25 mouse cellular contexts compared by ENCODE assay signal in the genomic region with DNA sequence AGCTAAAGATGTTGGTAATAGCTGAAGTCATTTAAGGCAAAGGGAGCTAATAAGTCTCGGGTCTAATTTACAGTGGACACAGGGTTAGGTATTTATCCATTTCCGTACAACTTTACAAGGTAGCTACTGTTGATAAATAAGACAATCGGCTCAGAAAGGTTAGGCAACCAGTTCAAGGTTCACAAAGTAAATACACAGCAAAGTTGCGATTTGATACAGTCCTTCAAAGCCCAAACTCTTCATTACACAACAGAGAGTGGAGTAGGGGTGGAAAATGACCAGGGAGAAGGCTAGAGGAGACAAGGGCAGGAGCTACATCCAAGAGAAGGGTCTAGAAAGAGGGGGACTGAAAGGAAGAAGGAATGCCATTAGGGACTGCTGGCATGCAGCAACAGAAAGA. TPM values are rescaled to one million over a fixed set of nuclear protein-coding genes. Genes with fewer than 3 reads are reported as not detected.
DNase-seq lines count a peak whose midpoint lies in the region; ATAC-seq and TF ChIP-seq lines count a peak whose summit lies in the region.
"Had no signal": no experiment of that assay in that cellular context is flagged by ENCODE, and none has a peak within 500 bp of the region (broad histone marks: within the 10 kb centered on the region; RNA-seq: fewer than 3 reads in every experiment).

No protein-coding gene starts in this region.

- no peaks in the 10 kb centered on the region for H3K36me3 ChIP-seq in lung, embryonic 16.5 days (ENCODE audit: control insufficient read depth, insufficient read depth, low read length)
- H3K36me3 ChIP-seq in liver, embryonic 14.5 days (replicated peaks; ENCODE audit: control insufficient read depth, insufficient read depth, low read depth) = peaks cover 3% of the 10 kb centered on the region
- no peaks in the 10 kb centered on the region for H3K36me3 ChIP-seq in liver, postnatal 0 days (replicated peaks; ENCODE audit: insufficient read depth, low read length)
- H3K36me3 ChIP-seq in hindbrain, embryonic 12.5 days = no peaks in the 10 kb centered on the region
- H3K36me3 ChIP-seq: embryonic facial prominence, embryonic 12.5 days; embryonic facial prominence, embryonic 15.5 days; G1E; hindbrain, embryonic 13.5 days had no signal

- H3K27ac ChIP-seq in lung, embryonic 16.5 days (ENCODE audit: low read length) = no peak overlapping the region
- H3K27ac ChIP-seq in liver, embryonic 14.5 days = no peak overlapping the region; the same call in 1 of the 2 replicates
- H3K27ac ChIP-seq in liver, postnatal 0 days (ENCODE audit: low read depth) = peak overlapping the region; percentile 99
- no peak overlapping the region for H3K27ac ChIP-seq in hindbrain, embryonic 12.5 days
- H3K27ac ChIP-seq: embryonic facial prominence, embryonic 12.5 days; embryonic facial prominence, embryonic 15.5 days; gastrocnemius, adult 2 months; hindbrain, embryonic 13.5 days had no signal

- no peak for TF ChIP-seq EP300 in liver, embryonic 14.5 days (IDR thresholded peaks at IDR 0.05; ENCODE audit: low read depth)
- no peak for TF ChIP-seq EP300 in liver, postnatal 0 days (IDR thresholded peaks at IDR 0.05; ENCODE audit: low read depth)

- H3K9ac ChIP-seq in lung, embryonic 16.5 days (ENCODE audit: low read length) = no peak overlapping the region
- H3K9ac ChIP-seq in liver, embryonic 14.5 days (replicated peaks) = no peak overlapping the region
- H3K9ac ChIP-seq in liver, postnatal 0 days (replicated peaks) = peak overlapping the region; percentile 46; the same call in 1 of the 2 replicates
- no peak overlapping the region for H3K9ac ChIP-seq in hindbrain, embryonic 12.5 days
- H3K9ac ChIP-seq: embryonic facial prominence, embryonic 12.5 days; embryonic facial prominence, embryonic 15.5 days; forebrain, postnatal 0 days; hindbrain, embryonic 13.5 days had no signal

- no peaks in the 10 kb centered on the region for H3K27me3 ChIP-seq in lung, embryonic 16.5 days (ENCODE audit: control insufficient read depth, insufficient read depth, low read depth, low read length)
- no peaks in the 10 kb centered on the region for H3K27me3 ChIP-seq in liver, embryonic 14.5 days (ENCODE audit: control insufficient read depth, insufficient read depth, low read length)
- H3K27me3 ChIP-seq in liver, postnatal 0 days (ENCODE audit: insufficient read depth, low read length) = no peaks in the 10 kb centered on the region
- H3K27me3 ChIP-seq in hindbrain, embryonic 12.5 days = no peaks in the 10 kb centered on the region
- H3K27me3 ChIP-seq: CH12.LX; embryonic facial prominence, embryonic 12.5 days; hindbrain, embryonic 13.5 days had no signal

- H3K4me2 ChIP-seq in lung, embryonic 16.5 days (ENCODE audit: low read depth, low read length) = peak overlapping the region; percentile 17; the same call in 1 of the 2 replicates
- H3K4me2 ChIP-seq in liver, embryonic 14.5 days (ENCODE audit: low read depth) = peak overlapping the region; percentile 95
- peak overlapping the region; percentile 92 for H3K4me2 ChIP-seq in liver, postnatal 0 days (ENCODE audit: low read depth, low read length)
- H3K4me2 ChIP-seq in hindbrain, embryonic 12.5 days (replicated peaks) = no peak overlapping the region
- H3K4me2 ChIP-seq: embryonic facial prominence, embryonic 12.5 days; embryonic facial prominence, embryonic 15.5 days; heart, embryonic 11.5 days; hindbrain, embryonic 13.5 days had no signal

- DNase-seq in lung, postnatal 36 days = no peak
- no peak for DNase-seq in liver, embryonic 14.5 days (ENCODE audit: low read depth in 3 of 3, low spot score in 3 of 3)
- DNase-seq in liver, postnatal 0 days = no peak
- no peak for DNase-seq in lung, postnatal 10 days
- DNase-seq: adrenal gland, postnatal 10 days; adrenal gland, postnatal 36 days; B cell, adult 2 months; cerebellum, adult 18-20 months; cerebellum, adult 9-11 months; cerebellum, postnatal 25 days; forebrain, postnatal 0 days; gastrocnemius, adult 2 months; gastrocnemius, postnatal 14 days; heart, adult 11 months had no signal

- no peak overlapping the region for H3K4me3 ChIP-seq in lung, embryonic 16.5 days (ENCODE audit: low read length)
- no peak overlapping the region for H3K4me3 ChIP-seq in liver, embryonic 14.5 days (ENCODE audit: insufficient read depth in 1 of 2, low read depth in 2 of 2, low read length in 2 of 2)
- H3K4me3 ChIP-seq in liver, postnatal 0 days (ENCODE audit: low read depth, low read length) = peak overlapping the region; percentile 11
- no peak overlapping the region for H3K4me3 ChIP-seq in hindbrain, embryonic 12.5 days
- H3K4me3 ChIP-seq: embryonic facial prominence, embryonic 12.5 days; embryonic facial prominence, embryonic 15.5 days; gastrocnemius, adult 2 months; hindbrain, embryonic 13.5 days had no signal

- no peak for ATAC-seq in lung, embryonic 16.5 days (ENCODE audit: low read depth)
- no peak for ATAC-seq in liver, embryonic 14.5 days (ENCODE audit: insufficient read depth)
- ATAC-seq in liver, postnatal 0 days = no peak
- no peak for ATAC-seq in hindbrain, embryonic 12.5 days (ENCODE audit: low FRiP score)
- ATAC-seq: forebrain, embryonic 14.5 days; forebrain, postnatal 0 days; hindbrain, embryonic 16.5 days; Patski had no signal

- WGBS in lung, embryonic 16.5 days = 59% methylated on average over 4 of the region's 4 CpGs
- 72% methylated on average over 4 of the region's 4 CpGs for WGBS in liver, embryonic 14.5 days (ENCODE audit: insufficient replicate concordance)
- 61% methylated on average over 4 of the region's 4 CpGs for WGBS in liver, postnatal 0 days (ENCODE audit: insufficient replicate concordance)
- 89% methylated on average over 4 of the region's 4 CpGs for WGBS in hindbrain, embryonic 12.5 days

- H3K4me1 ChIP-seq in lung, embryonic 16.5 days (replicated peaks; ENCODE audit: control insufficient read depth, insufficient read depth, low read length) = peaks cover 18% of the 10 kb centered on the region
- H3K4me1 ChIP-seq in liver, embryonic 14.5 days (replicated peaks; ENCODE audit: control insufficient read depth in 2 of 2, insufficient read depth in 2 of 2, low read length in 1 of 2) = peaks cover 5 to 17% of the 10 kb centered on the region in 2 experiments
- peaks cover 9% of the 10 kb centered on the region; the same call in 1 of the 2 replicates for H3K4me1 ChIP-seq in liver, postnatal 0 days (ENCODE audit: insufficient read depth)
- peaks cover 26% of the 10 kb centered on the region for H3K4me1 ChIP-seq in hindbrain, embryonic 12.5 days

- TF ChIP-seq CTCF in liver, embryonic 14.5 days (IDR thresholded peaks at IDR 0.05; ENCODE audit: low read depth) = no peak
- no peak for TF ChIP-seq CTCF in liver, postnatal 0 days (IDR thresholded peaks at IDR 0.05; ENCODE audit: low read depth)

- H3K9me3 ChIP-seq in lung, embryonic 16.5 days (ENCODE audit: control insufficient read depth, low read length) = no peaks in the 10 kb centered on the region
- no peaks in the 10 kb centered on the region for H3K9me3 ChIP-seq in liver, embryonic 14.5 days (ENCODE audit: control insufficient read depth, low read length)
- H3K9me3 ChIP-seq in liver, postnatal 0 days (ENCODE audit: low read length) = no peaks in the 10 kb centered on the region
- H3K9me3 ChIP-seq in hindbrain, embryonic 12.5 days (replicated peaks) = no peaks in the 10 kb centered on the region
- H3K9me3 ChIP-seq: embryonic facial prominence, embryonic 12.5 days; embryonic facial prominence, embryonic 15.5 days; G1E; hindbrain, embryonic 13.5 days had no signal

RNA-seq across cellular contexts. Expression of a gene that starts 2.2 kb away (rescaled TPM):
- polyA plus RNA-seq in lung, embryonic 16.5 days (2015; fragmentation: Nextera tagmentation; extraction: Ambion mirVana) = 27.4 and 31.8 TPM in 2 replicates
- polyA plus RNA-seq in liver, embryonic 14.5 days (2012; rRNA removed) = 53.8 and 96.0 TPM in 2 replicates
- 113 and 125 TPM in 2 replicates for polyA plus RNA-seq in liver, embryonic 14.5 days (2014; fragmentation: Nextera tagmentation; extraction: Ambion mirVana)
- polyA plus RNA-seq in liver, postnatal 0 days (2015; fragmentation: Nextera tagmentation; extraction: Ambion mirVana) = 57.6 and 59.0 TPM in 2 replicates
- 39.0 and 43.1 TPM in 2 replicates for polyA plus RNA-seq in hindbrain, embryonic 12.5 days (2016; fragmentation: Nextera tagmentation; extraction: Ambion mirVana)
